Mouse (Mus musculus) lung, adult 2 months (tissue): Measurements from ENCODE around the gene Gm20388. TPM values are rescaled to one million over a fixed set of nuclear protein-coding genes. Genes with fewer than 3 reads are reported as not detected.
A peak's percentile ranks its signal among the peaks of the same experiment; 100 is the strongest.

Source experiments
- DNase-seq: peaks from one replicate; pipeline ENCODE4 v3.0.0; 2022
- H3K4me1 ChIP-seq: fragments of 200-500 bp; 2 replicates; pipeline ENCODE4 v1.6.1; 2011; ENCODE audit warnings: low read length; ENCODE audit not compliant: control insufficient read depth, insufficient read depth
- H3K4me3 ChIP-seq: fragments of 200-500 bp; replicated peaks from 2 replicates; pipeline ENCODE3; 2011; ENCODE audit warnings: low read depth, mild to moderate bottlenecking, control low read depth, low read length; ENCODE audit errors: extremely low read depth
- CTCF ChIP-seq: fragments of 200-500 bp; IDR thresholded peaks from 2 replicates; pipeline ENCODE4 v1.5.1; 2011; ENCODE audit warnings: mild to moderate bottlenecking, low read length, control low read depth; ENCODE audit not compliant: insufficient read depth
- POLR2A ChIP-seq: fragments of 200-500 bp; IDR thresholded peaks from 2 replicates; pipeline ENCODE4 v1.6.1; 2011; ENCODE audit warnings: low read depth, mild to moderate bottlenecking, control low read depth, low read length, borderline replicate concordance; ENCODE audit errors: extremely low read depth
- WGBS: fragments of 180-500 bp; shearing (Covaris S2); methylation state at CpG from one replicate; pipeline ENCODE4 v1.1.7; 2018; 5-methylcytosine and 5-hydroxymethylcytosine counted together
- polyA plus RNA-seq: library from polyadenylated mRNA; depleted of rRNA; stranded (reverse); fragments of >200 nt; gene quantifications from 2 replicates; pipeline ENCODE4 v1.2.3, GENCODE M21; 2012

The Gm20388 gene
- polyA plus RNA-seq, 1 experiment, result 67.8 TPM

GRCm38 (mm10) chr8:121844765-121845164, 1934.1 kb downstream of the Gm20388 start:
- TF ChIP-seq CTCF (no peak), POLR2A (no peak)
- DNase-seq, result no peak
- no peaks in the 10 kb centered on the region for H3K4me1 ChIP-seq
- WGBS, result 40% methylated on average over 7 of the region's 7 CpGs
- H3K4me3 ChIP-seq, result no peak overlapping the region

GRCm38 (mm10) chr8:121846815-121847214, 1936.2 kb downstream of the Gm20388 start:
- no peak for DNase-seq
- peaks cover 3% of the 10 kb centered on the region; the same call in 1 of the 2 replicates for H3K4me1 ChIP-seq
- TF ChIP-seq CTCF (no peak), POLR2A (no peak)
- no peak overlapping the region for H3K4me3 ChIP-seq

- 62% methylated on average over 10 of the region's 10 CpGs for WGBS
- no peak for TF ChIP-seq POLR2A
- TF ChIP-seq CTCF, result no peak
- no peak overlapping the region for H3K4me3 ChIP-seq
- no peak for DNase-seq
- H3K4me1 ChIP-seq, result peaks cover 3% of the 10 kb centered on the region; the same call in 1 of the 2 replicates
Observed at GRCm38 (mm10) chr8:121847261-121847822, 1936.7 kb downstream of the Gm20388 start.

GRCm38 (mm10) chr8:121847987-121848386, 1937.3 kb downstream of the Gm20388 start:
- Histone ChIP-seq H3K4me3 (no peak overlapping the region), H3K4me1 (peaks cover 3% of the 10 kb centered on the region; the same call in 1 of the 2 replicates)
- DNase-seq, result no peak
- 71% methylated on average over 6 of the region's 6 CpGs for WGBS
- TF ChIP-seq CTCF, result no peak
- no peak for TF ChIP-seq POLR2A

GRCm38 (mm10) chr8:121848495-121848894, 1937.9 kb downstream of the Gm20388 start:
- no peak for DNase-seq
- 46% methylated on average over 10 of the region's 10 CpGs for WGBS
- TF ChIP-seq CTCF (no peak), POLR2A (no peak)
- Histone ChIP-seq H3K4me1 (peaks cover 3% of the 10 kb centered on the region; the same call in 1 of the 2 replicates), H3K4me3 (no peak overlapping the region)

GRCm38 (mm10) chr8:121849303-121849702, 1938.7 kb downstream of the Gm20388 start:
- peaks cover 3% of the 10 kb centered on the region; the same call in 1 of the 2 replicates for H3K4me1 ChIP-seq
- DNase-seq, result no peak
- TF ChIP-seq POLR2A (no peak), CTCF (no peak)
- H3K4me3 ChIP-seq, result no peak overlapping the region
- WGBS, result 70% methylated on average over 9 of the region's 9 CpGs

- TF ChIP-seq POLR2A (no peak), CTCF (peak; percentile 92)
- Histone ChIP-seq H3K4me3 (no peak overlapping the region), H3K4me1 (peaks cover 3% of the 10 kb centered on the region; the same call in 1 of the 2 replicates)
- DNase-seq, result peak; percentile 57
- 12% methylated on average over 6 of the region's 6 CpGs for WGBS
Observed at GRCm38 (mm10) chr8:121850018-121850417, 1939.4 kb downstream of the Gm20388 start.

GRCm38 (mm10) chr8:121850436-121850820, 1939.8 kb downstream of the Gm20388 start:
- Histone ChIP-seq H3K4me1 (peaks cover 3% of the 10 kb centered on the region; the same call in 1 of the 2 replicates), H3K4me3 (no peak overlapping the region)
- WGBS, result 45% methylated on average over 12 of the region's 12 CpGs
- DNase-seq, result no peak
- TF ChIP-seq CTCF, result no peak
- no peak for TF ChIP-seq POLR2A

GRCm38 (mm10) chr8:121850821-121851470, 1940.3 kb downstream of the Gm20388 start:
- WGBS, result 3% methylated on average over 24 of the region's 24 CpGs
- peak; percentile 96 for DNase-seq
- Histone ChIP-seq H3K4me3 (peak overlapping the region; percentile 3), H3K4me1 (peaks cover 3% of the 10 kb centered on the region; the same call in 1 of the 2 replicates)
- TF ChIP-seq POLR2A, result no peak
- peak; percentile 88 for TF ChIP-seq CTCF

GRCm38 (mm10) chr8:121851716-121852115, 1941.1 kb downstream of the Gm20388 start:
- Histone ChIP-seq H3K4me1 (peaks cover 3% of the 10 kb centered on the region; the same call in 1 of the 2 replicates), H3K4me3 (no peak overlapping the region)
- no peak for TF ChIP-seq POLR2A
- no peak for TF ChIP-seq CTCF
- no peak for DNase-seq
- WGBS, result 55% methylated on average over 7 of the region's 7 CpGs
